Mouse (Mus musculus): Measurements from ENCODE around the gene Ston2.

Gene Ston2

GRCm38 (mm10) chr12:91667741-91668140 is 120.4 kb downstream of the Ston2 start:
- DNase-seq (ENCODE audit: extremely low spot score, low read depth, low spot score) = no peak

- DNase-seq (ENCODE audit: extremely low spot score, low read depth, low spot score) = no peak
Observed at GRCm38 (mm10) chr12:91666607-91667006, 121.6 kb downstream of the Ston2 start.

- DNase-seq (ENCODE audit: extremely low spot score, low read depth, low spot score) = no peak
Observed at GRCm38 (mm10) chr12:91665431-91665830, 122.8 kb downstream of the Ston2 start.

GRCm38 (mm10) chr12:91663260-91663659 is 124.9 kb downstream of the Ston2 start:
- DNase-seq (ENCODE audit: extremely low spot score, low read depth, low spot score) = no peak

- DNase-seq (ENCODE audit: extremely low spot score, low read depth, low spot score) = no peak
Observed at GRCm38 (mm10) chr12:91662844-91663243, 125.3 kb downstream of the Ston2 start.

- DNase-seq (ENCODE audit: extremely low spot score, low read depth, low spot score) = no peak
Observed at GRCm38 (mm10) chr12:91660640-91661417, 127.4 kb downstream of the Ston2 start.

- DNase-seq (ENCODE audit: extremely low spot score, low read depth, low spot score) = no peak
Observed at GRCm38 (mm10) chr12:91654399-91655122, 133.6 kb downstream of the Ston2 start.

- no peak for DNase-seq (ENCODE audit: extremely low spot score, low read depth, low spot score)
Observed at GRCm38 (mm10) chr12:91648426-91648825, 139.8 kb downstream of the Ston2 start.

- no peak for DNase-seq (ENCODE audit: extremely low spot score, low read depth, low spot score)
Observed at GRCm38 (mm10) chr12:91645361-91646123, 142.6 kb downstream of the Ston2 start.

GRCm38 (mm10) chr12:91643221-91643620 is 145.0 kb downstream of the Ston2 start:
- no peak for DNase-seq (ENCODE audit: extremely low spot score, low read depth, low spot score)

- no peak for DNase-seq (ENCODE audit: extremely low spot score, low read depth, low spot score)
Observed at GRCm38 (mm10) chr12:91642426-91643093, 145.6 kb downstream of the Ston2 start.

GRCm38 (mm10) chr12:91641631-91642141 is 146.5 kb downstream of the Ston2 start:
- no peak for DNase-seq (ENCODE audit: extremely low spot score, low read depth, low spot score)

GRCm38 (mm10) chr12:91641133-91641532 is 147.1 kb downstream of the Ston2 start:
- DNase-seq (ENCODE audit: extremely low spot score, low read depth, low spot score) = no peak

GRCm38 (mm10) chr12:91640712-91641111 is 147.5 kb downstream of the Ston2 start:
- no peak for DNase-seq (ENCODE audit: extremely low spot score, low read depth, low spot score)

- no peak for DNase-seq (ENCODE audit: extremely low spot score, low read depth, low spot score)
Observed at GRCm38 (mm10) chr12:91638351-91638750, 149.8 kb downstream of the Ston2 start.

GRCm38 (mm10) chr12:91637136-91637909 is 150.9 kb downstream of the Ston2 start:
- no peak for DNase-seq (ENCODE audit: extremely low spot score, low read depth, low spot score)

- DNase-seq (ENCODE audit: extremely low spot score, low read depth, low spot score) = no peak
Observed at GRCm38 (mm10) chr12:91626482-91626881, 161.7 kb downstream of the Ston2 start.

- no peak for DNase-seq (ENCODE audit: extremely low spot score, low read depth, low spot score)
Observed at GRCm38 (mm10) chr12:91625013-91625412, 163.2 kb downstream of the Ston2 start.

- no peak for DNase-seq (ENCODE audit: extremely low spot score, low read depth, low spot score)
Observed at GRCm38 (mm10) chr12:91609425-91609824, 178.8 kb downstream of the Ston2 start.

- DNase-seq (ENCODE audit: extremely low spot score, low read depth, low spot score) = no peak
Observed at GRCm38 (mm10) chr12:91607678-91608077, 180.5 kb downstream of the Ston2 start.
